Mouse (Mus musculus): ENCODE measurements at regions not wholly inside any gene's neighbourhood (a gene's known extent, or its start where the extent isn't known, plus 50 kb on each side); places are given as distances from the start of the nearest gene placed in this dataset.

DNA sequence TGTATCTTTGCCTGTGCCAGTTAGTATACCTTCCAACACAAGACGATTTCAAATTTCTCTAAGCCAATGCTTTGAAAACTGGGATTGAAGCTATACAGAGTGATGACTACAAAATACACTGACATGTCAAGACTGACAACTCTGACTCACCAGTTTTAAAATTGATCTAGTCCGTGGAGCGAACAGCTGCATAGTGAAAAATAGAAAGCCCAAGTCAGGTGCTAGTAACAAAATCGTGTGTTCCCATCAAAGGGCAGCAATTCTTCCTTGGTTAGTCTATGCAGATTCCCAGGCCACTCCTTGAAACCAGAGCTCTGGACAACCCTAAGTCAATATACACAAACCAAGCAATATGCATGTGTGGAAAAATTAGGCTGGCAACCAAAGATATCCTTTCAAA is 940.6 kb downstream of the Kcna4 start:
- WGBS, result 81% methylated on average over 4 of the region's 4 CpGs
- DNase-seq (ENCODE audit: low spot score), result no peak
- TF ChIP-seq CTCF (IDR thresholded peaks at IDR 0.05), result no peak

DNA sequence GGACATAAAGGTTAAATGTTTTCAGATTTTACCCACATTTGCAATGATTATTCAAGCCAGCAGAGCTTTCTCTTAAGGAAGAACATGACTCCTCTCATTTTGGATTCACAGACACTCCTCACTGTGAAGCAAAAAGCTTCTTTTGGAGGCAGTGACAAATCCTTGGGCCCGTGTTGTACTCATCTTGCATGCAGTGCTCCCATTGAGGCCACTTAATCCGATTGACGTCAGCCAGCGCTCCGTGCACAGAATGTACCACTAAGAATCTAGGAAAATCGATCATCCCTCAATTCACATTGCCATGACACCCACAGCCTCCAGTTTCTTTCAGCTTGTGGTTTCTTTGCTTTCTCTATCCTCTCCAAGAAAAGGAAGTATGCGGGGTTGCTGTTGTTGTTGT is 941.5 kb downstream of the Kcna4 start:
- DNase-seq (ENCODE audit: low spot score), result peak; percentile 2
- no peaks in the 10 kb centered on the region for H3K4me1 ChIP-seq (ENCODE audit: insufficient read depth, low read length)
- H3K27ac ChIP-seq (ENCODE audit: low read depth, low read length), result no peak overlapping the region
- H3K4me3 ChIP-seq (ENCODE audit: low read depth, low read length), result no peak overlapping the region
- no peaks in the 10 kb centered on the region for H3K9me3 ChIP-seq (ENCODE audit: low read length)
- ATAC-seq (ENCODE audit: low FRiP score), result no peak
- H3K36me3 ChIP-seq (ENCODE audit: insufficient read depth, low read length), result no peaks in the 10 kb centered on the region
- 18% methylated on average over 7 of the region's 7 CpGs for WGBS
- H3K4me2 ChIP-seq (ENCODE audit: low read depth, low read length, poor library complexity, severe bottlenecking), result no peak overlapping the region
- no peak overlapping the region for H3K9ac ChIP-seq (replicated peaks; ENCODE audit: low read length, poor library complexity, severe bottlenecking)
- TF ChIP-seq CTCF (IDR thresholded peaks at IDR 0.05), result no peak
- no peaks in the 10 kb centered on the region for H3K27me3 ChIP-seq (ENCODE audit: insufficient read depth, low read length)

More for the DNA sequence above, 940.6 kb downstream of the Kcna4 start:
- Histone ChIP-seq H3K4me1 (ENCODE audit: insufficient read depth, low read length) (no peaks in the 10 kb centered on the region), H3K9ac (replicated peaks; ENCODE audit: low read length, poor library complexity, severe bottlenecking) (no peak overlapping the region), H3K27ac (ENCODE audit: low read depth, low read length) (no peak overlapping the region), H3K27me3 (ENCODE audit: insufficient read depth, low read length) (no peaks in the 10 kb centered on the region), H3K4me2 (ENCODE audit: low read depth, low read length, poor library complexity, severe bottlenecking) (no peak overlapping the region), H3K36me3 (ENCODE audit: insufficient read depth, low read length) (no peaks in the 10 kb centered on the region), H3K9me3 (ENCODE audit: low read length) (no peaks in the 10 kb centered on the region), H3K4me3 (ENCODE audit: low read depth, low read length) (no peak overlapping the region)
- ATAC-seq (ENCODE audit: low FRiP score), result no peak

DNA sequence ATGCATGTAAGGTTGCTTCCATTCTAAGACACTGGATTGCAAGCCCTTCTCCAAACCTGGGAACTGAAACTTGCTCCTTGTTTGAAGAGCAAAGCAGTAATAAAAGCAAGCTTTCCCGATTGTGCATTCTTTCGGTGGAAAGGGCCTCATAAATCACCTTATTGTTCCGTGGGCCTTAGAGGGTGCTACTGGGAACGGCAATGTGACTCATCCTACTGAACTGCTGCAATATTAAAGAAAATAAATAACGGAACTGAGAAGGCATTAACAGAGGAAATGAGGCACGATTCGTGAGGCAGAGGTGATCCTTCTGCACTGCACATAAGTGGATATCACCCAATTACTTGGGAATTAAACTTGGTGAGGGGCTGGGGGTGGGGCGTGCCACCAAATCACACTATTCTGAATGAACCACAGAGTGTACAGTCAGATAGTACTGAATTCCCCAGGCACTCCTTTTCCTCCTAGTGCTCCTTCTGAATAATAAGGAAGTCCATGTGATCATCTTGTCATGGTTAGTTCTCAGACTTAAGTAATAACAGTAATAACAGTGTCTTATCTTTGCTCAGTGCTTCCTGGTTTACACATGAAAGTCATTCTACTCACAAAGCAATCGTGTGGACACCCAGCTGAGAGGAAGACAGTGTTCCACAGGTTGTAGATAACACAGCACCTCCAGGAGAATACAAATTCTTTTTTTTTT is 946.0 kb downstream of the Kcna4 start:
- Histone ChIP-seq H3K4me2 (ENCODE audit: low read depth, low read length, poor library complexity, severe bottlenecking) (no peak overlapping the region), H3K36me3 (ENCODE audit: insufficient read depth, low read length) (no peaks in the 10 kb centered on the region), H3K27ac (ENCODE audit: low read depth, low read length) (no peak overlapping the region), H3K9ac (replicated peaks; ENCODE audit: low read length, poor library complexity, severe bottlenecking) (no peak overlapping the region), H3K9me3 (ENCODE audit: low read length) (no peaks in the 10 kb centered on the region), H3K27me3 (ENCODE audit: insufficient read depth, low read length) (no peaks in the 10 kb centered on the region), H3K4me3 (ENCODE audit: low read depth, low read length) (no peak overlapping the region), H3K4me1 (ENCODE audit: insufficient read depth, low read length) (no peaks in the 10 kb centered on the region)
- DNase-seq (ENCODE audit: low spot score) (peak; percentile 9), ATAC-seq (ENCODE audit: low FRiP score) (no peak)
- 74% methylated on average over 9 of the region's 9 CpGs for WGBS
- TF ChIP-seq CTCF (IDR thresholded peaks at IDR 0.05), result no peak
